Mouse (Mus musculus) frontal cortex, postnatal 25 days (tissue): ENCODE data around the gene Gm45713.
"Not testable (repeated sequence)": the region's sequence is repeated elsewhere in the genome, so short reads cannot be mapped to it uniquely, and the experiment has no call there.

ENCODE experiments used
- DNase-seq, 2 experiments: peaks; one replicate each; pipeline ENCODE4 v3.0.0; 2022; ENCODE audit warnings: low spot score in 2 of 2

Gm45713 gene

DNA sequence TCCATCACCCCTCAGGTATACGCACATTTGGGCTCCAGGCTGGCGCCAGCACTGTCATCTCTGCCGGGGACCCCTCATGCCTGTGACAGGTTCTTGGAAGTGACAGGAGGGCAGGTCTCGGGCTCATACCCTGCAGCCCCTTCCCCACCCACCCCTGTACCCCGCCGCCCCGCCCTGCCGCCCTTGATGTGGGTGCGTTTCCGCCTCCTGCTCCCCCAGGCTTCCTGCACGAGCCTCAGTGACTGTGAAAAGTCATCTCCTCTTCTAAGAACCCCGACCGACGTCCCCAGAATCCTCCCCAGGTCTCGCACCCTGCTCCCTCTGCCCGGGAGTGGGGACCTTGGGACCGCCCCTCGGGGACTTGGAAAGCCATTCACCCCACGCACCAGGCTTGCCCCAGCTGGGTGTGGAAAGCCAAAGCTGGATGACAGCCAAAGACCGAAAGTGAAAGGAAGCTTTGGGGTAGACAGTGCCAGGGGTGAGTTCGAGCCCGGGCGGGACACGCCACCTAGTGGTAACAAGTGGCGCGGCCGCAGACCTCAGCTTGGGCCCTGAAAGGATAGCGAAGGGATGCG, at the start of gene Gm45713, which contains the start of gene Flt3l:
Gm45713 (minus strand) TSS at position 239 of the 575 bp plus-strand sequence.
Flt3l (minus strand) TSS at position 440 of the 575 bp plus-strand sequence.
- DNase-seq, result peak; percentile 86 to 89

DNA sequence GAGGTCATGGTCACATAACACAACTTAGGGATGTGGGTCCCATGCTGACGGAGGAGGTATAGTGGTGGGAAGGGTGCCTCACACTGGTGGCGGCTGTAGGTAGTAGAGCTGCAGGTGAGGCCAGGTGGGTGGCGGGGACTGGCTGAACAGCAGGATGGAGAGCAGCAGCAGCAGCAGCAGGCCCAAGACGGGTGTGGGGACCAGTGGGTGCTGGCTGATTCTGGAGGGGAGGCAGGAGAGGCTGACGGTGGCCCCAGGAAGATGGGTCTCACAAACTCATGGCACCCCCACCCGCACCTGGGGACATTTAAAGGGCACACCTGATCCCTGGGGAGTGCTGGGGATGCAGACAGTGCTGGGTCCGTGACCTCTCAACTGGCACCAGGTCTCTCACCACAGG, 47.6 kb upstream of the Gm45713 start:
- no peak for DNase-seq

DNA sequence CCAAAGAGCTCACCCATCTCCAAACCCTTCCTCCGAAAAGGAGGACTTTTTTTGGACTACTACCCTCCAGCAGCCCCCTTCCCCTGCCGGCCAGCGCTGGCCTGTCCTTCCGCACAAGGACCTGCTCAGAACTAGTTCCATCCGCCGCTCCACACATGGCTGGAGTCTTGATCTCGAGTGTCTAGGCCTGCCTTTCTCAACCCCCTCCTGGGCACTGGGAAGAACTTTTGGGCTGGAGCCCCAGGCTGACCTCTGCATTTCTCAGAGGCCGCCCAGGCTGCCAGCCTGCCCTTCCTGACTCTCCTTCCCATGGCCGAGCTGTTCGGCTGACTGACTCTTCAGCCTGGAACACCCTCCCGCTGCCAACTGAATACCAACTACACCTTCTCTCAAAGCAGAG, 46.6 kb upstream of the Gm45713 start:
- DNase-seq, result no peak

DNA sequence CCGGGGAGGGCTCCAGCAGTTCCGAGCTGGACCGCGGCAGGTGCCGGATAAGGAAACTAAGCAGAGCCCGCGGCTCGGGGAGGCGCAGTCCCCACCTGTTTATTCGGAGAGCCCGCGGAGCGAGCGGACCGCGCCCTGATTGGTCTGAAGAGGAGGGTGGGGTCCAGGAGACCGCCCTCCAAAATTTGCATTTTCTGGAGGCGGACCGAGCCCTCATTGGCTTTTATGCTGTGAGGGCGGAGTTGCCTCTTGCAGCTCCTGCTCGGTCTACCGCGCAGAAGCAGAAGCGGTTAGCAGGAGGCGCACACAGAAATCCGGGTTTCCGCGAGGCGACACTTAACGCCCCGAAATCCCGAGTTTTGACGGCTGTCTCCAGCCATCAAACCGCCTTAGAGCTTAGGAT, 46.2 kb upstream of the Gm45713 start:
- peak; percentile 67 to 69 for DNase-seq

DNA sequence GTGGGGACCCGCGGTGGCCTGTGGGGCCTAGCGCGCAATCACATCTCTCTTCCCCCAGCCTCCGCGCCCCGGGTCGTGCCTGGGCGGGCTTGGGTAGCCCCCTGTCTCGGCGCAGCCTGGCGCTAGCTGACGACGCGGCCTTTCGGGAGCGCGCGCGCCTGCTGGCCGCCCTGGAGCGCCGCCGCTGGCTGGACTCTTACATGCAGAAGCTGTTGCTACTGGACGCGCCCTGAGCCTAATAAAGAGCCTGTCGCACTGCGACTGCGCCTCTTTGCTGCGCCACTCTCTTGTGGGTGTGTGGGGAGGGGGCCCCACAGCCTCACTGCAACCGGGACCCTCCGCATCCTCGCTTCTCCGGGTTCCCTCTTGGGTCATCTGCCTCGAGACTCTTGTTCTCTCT, 45.5 kb upstream of the Gm45713 start:
- DNase-seq, result no peak

DNA sequence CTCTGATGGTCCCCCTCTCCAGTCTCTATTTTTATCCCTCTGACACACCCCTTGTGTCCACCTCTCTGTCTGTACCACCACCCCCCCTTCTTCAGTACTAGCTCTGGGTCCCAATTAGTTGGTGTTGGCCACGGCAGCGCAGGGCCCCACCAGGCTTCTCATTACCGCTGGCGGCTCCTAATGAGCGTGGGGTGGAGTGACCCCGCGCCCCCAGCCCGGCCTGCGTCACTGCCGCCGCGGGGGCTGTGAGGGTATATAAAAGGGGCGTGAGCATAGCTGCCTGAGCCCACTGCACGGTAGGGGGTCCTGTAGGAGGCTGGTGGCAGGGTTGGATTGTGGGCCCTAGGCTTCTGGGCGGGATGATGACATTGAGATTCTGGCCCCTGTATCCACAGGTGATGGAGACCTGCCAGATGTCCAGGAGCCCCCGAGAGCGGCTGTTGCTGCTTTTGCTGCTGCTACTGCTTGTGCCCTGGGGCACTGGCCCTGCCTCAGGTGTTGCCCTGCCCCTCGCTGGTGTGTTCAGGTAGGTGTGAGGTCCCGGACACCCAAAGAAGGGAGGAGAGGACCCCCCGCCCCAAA, 45.0 kb upstream of the Gm45713 start, which contains the start of gene Pth2:
Pth2 (plus strand) TSS at position 100 of the 582 bp plus-strand sequence.
- no peak for DNase-seq

DNA sequence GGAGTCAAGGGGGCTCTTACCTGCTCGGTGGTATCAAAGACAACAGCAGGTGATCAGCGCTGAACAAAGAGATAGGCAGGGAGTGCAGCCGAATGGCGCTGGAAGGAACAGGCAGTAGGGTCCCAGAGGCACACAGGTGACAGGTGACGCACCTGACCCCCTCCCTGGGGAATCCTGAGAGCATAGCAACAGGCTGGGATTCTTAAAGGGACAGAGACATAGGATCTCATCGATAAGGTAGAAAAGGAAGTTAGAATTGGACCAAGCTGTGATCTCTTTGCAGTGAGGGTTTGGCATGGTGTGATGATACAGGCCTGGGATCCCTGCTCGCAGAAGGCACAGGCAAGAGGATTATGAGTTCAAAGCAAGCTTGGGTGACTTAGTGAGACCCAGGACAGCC, 43.4 kb upstream of the Gm45713 start, which contains the start of gene Gfy:
Gfy (minus strand) TSS at position 101 of the 400 bp plus-strand sequence.
- no peak for DNase-seq

DNA sequence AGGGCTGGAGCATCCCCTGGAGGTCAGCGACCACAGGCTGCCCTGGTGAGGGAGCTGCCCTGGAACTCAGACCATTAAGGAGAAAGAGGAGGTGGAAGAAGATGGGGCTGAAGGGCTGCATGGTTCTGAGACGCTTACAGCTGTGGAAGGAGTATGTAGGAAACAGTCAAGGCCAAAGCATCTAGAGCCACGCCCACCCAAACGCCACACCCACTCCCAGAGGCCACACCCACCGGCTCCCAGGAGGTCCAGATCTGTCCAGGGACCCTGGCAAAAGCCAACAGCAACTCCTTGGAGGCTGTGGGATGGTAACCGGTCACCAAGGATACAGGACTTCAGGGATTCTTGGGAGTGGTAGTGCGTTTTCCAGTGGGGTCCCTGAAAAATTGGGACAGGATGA, 42.5 kb upstream of the Gm45713 start:
- DNase-seq, result no peak

DNA sequence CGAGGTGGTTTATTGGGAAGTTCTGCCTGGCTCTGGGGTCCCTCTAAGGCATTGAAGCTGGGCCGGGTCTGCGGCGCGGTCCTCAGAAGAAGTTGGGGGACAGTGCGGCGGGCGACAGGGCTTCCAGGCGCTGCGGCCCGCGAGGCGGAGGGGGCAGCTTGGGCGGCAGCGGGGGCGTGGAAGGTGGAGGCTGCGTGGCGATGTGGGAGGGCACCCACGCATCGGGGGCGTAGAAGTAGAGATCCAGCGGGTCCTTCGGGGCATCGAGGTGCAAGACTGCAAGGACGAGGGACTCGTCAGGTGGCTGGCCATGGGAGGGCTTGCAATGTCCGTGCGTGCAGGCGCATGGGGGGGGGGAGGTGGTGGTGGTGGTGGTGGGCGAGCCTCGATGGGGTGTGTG, 40.3 kb upstream of the Gm45713 start:
- DNase-seq, result no peak

DNA sequence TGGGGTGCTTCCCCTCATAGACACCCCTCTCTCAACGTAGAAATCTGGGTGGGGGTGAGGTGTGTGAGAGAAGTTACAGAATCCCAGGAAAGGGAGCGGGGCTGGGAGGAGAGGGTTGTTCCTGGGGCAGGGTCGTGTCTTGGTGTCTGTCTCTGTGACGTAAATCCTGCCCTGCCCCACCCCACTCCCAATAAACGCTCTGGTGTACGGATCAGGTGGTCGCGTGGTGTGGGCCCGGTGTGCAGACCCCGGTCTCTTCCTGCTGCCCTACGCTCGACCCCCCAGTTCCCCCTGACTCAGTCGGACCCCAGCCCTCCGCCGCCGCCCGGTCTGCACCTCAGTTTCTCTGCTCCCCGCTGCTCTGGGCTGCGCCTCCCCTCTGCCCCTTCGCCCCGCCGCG, 39.9 kb upstream of the Gm45713 start:
- DNase-seq, result no peak

DNA sequence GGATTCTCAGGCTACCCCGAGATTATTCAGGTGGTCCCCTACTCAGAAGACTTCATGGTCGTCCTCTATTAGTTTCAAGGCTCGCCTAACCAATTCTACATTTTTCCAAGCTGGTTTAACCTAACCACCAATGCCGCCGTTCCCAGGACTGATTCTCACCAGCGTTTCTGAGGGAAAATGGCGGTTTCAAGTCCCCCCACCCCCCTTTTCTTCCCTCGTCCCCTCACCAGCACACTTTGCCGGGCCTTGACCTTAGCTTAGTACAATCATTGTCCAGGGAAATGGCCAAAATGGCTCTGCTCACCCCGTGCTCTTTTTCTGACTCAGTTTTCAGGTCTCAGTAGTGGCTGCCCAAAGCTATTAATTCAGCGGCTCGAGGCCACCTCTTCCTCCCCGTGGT, 39.4 kb upstream of the Gm45713 start:
- DNase-seq, result no peak

DNA sequence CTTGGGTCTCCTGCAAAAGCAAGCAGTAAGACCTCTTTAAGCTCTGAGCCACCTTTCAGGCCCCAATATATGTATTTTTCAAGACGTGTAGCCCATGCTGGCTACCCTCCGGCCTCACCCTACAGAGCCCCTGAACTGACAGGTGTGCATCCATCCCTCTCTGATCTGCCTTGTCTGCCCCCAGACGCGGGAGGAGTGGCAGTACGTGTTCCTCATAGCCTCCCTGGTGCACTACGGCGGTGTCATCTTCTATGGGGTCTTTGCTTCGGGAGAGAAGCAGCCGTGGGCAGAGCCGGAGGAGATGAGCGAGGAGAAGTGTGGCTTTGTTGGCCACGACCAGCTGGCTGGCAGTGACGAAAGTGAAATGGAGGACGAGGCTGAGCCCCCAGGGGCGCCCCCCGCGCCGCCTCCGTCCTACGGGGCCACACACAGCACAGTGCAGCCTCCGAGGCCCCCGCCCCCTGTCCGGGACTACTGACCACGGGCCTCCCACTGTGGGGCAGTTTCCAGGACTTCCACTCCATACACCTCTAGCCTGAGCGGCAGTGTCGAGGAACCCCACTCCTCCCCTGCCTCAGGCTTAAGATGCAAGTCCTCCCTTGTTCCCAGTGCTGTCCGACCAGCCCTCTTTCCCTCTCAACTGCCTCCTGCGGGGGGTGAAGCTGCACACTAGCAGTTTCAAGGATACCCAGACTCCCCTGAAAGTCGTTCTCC, 38.7 kb upstream of the Gm45713 start:
- no peak for DNase-seq

DNA sequence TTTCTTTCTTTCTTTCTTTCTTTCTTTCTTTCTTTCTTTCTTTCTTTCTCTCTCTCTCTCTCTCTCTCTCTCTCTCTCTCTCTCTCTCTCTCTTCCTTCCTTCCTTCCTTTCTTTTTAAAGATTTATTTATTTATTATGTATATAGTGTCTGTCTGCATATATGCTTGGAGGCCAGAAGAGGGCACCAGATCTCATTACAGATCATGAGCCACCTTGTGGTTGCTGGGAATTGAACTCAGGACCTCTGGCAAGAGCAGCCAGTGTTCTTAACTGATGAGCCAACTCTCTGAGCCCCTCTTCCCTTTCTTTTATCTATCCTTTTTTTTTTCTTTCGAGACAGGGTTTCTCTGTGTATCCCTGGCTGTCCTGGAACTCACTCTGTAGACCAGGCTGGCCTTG, 37.7 kb upstream of the Gm45713 start:
- not testable (repeated sequence) for DNase-seq

DNA sequence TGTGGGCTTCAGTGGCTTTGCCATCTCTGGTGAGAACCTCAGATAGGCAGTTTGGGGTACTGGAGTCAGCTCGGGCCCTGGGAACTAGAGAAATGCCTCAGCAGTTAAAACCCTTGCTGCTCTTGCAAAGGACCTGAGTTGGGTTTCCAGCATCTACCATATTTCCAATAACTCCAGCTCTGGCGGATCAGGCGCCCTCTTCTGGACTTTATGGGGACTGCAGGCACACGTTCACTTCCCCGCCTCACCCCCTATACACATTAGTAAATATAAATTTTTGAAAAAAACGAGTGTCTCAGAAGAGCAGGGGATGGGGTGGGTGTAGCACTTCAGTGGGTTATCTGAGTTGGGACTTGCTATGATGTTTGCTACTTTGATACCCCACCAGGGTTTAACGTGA, 36.9 kb upstream of the Gm45713 start:
- DNase-seq, result no peak

DNA sequence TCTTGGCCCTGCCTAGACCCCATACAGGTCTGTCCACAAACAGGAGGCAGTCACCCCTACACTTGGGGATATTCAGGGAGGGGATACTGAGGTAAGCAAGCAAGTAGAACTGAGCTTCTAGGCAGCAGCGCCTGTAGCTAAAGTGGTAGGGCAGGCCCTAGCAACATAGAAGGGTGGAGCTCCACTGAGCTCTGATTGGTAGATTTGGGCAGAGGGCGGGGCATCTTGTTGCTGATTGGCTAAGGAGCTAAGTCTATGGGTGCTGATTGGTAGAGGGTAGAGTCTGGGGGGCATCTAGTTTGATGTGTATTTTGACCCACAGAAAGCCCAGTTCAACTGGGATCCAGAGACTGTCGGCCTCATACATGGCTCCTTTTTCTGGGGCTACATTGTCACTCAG, 33.5 kb upstream of the Gm45713 start:
- no peak for DNase-seq

DNA sequence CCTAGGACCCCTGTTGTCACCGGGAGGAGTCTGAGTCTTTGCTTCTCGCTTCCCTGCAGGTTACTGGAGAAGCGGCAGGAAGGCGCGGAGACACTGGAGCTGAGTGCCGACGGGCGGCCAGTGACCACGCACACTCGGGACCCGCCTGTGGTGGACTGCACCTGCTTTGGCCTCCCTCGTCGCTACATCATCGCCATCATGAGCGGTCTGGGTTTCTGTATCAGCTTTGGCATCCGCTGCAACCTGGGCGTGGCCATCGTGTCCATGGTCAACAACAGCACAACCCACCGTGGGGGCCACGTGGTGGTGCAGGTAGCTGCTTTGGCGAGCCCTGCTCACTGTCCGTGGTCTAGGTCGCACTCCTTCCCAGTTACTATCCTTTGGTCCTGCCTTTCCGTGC, 32.6 kb upstream of the Gm45713 start:
- no peak for DNase-seq

DNA sequence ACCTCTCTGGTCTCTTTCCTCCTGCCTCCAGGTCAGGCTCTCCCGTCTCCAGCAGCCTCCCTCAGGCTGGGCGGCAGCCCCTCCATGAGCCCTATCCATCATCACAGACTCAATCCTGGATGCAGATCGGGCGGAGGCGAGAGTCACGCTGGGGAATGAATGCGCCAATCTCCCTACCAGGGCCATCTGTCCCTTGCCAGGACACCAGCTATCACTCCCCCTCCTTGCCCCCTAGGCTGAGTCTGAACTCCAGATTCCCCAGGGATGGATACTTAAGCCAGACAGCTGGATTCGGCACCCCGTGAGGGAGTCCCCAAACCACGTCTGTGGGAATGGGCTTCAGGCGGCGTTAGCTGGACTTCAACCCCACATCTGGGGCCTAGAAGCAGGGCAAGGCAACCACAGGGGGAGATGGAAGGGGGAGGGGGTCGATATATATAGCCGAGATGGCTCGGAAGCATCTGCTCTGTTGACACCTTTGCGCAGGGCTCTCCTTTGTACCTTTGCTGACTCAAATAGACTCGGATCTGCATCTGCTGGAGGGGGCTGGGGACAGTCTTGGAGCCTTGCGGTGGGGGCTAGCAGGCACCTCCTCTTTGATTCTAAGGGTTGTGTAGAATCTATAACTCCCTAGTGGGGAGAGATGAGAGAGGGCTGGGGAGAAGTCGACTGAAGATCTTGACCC, 31.9 kb upstream of the Gm45713 start:
- DNase-seq, result no peak

DNA sequence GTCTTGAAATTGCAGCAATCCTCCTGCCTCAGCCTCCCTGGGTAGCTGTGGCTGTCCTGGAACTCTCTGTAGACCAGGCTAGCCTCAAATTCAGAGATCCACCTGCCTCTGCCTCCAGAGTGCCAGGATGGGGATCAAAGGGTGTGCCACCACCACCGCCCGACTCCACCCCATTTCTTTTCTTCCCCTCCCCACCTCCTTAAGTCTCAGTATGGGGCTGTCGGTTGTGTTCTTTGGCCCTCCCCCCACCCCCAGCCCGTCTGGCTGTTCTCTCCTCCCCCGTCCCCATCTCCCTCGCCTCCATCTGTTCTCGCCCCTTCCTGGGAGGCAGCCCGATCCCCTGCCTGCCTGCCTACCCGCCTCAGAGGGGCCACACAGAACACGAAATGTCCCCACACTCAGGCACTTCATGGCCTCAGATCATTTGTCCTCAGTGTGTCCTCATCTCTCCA, 30.9 kb upstream of the Gm45713 start:
- no peak for DNase-seq

DNA sequence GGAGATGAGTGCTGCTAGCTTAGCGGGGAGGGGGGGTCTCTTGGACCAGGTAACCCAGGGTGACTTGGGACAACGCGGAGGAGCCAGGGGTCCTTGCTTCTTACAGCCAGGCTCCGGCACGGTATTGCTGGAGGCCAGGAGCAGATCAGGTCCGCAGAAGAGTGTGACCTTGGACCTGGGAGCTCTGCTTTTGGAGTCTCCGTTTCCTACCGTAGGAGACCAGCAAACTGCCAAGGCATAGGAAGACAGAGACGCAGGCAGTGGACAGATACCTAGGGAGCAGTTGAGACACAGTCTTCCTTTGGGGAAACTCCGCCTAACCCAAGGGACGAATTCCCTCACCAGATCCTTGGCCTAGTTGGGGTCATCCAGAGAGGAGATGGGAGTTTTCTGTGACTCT, 29.7 kb upstream of the Gm45713 start:
- no peak for DNase-seq

DNA sequence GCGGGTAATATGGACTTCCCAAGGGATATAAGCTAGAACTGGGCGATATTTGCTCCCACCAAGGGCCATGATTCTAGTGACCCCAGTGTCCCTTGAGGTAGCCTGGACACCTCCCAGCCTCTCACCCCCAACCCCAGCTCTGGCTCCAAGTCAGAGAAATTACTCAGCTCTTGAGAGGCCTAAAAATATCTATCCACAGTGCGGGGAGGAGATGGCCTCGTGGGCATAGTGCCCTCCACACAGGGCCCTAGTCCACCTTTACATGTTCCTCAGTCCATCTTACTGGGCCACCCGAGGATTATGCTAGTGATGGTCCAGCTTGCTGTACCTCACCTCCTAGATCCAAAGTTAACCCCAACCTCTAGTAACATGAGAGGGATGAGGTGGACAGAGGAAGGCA, 28.8 kb upstream of the Gm45713 start:
- DNase-seq, result no peak

DNA sequence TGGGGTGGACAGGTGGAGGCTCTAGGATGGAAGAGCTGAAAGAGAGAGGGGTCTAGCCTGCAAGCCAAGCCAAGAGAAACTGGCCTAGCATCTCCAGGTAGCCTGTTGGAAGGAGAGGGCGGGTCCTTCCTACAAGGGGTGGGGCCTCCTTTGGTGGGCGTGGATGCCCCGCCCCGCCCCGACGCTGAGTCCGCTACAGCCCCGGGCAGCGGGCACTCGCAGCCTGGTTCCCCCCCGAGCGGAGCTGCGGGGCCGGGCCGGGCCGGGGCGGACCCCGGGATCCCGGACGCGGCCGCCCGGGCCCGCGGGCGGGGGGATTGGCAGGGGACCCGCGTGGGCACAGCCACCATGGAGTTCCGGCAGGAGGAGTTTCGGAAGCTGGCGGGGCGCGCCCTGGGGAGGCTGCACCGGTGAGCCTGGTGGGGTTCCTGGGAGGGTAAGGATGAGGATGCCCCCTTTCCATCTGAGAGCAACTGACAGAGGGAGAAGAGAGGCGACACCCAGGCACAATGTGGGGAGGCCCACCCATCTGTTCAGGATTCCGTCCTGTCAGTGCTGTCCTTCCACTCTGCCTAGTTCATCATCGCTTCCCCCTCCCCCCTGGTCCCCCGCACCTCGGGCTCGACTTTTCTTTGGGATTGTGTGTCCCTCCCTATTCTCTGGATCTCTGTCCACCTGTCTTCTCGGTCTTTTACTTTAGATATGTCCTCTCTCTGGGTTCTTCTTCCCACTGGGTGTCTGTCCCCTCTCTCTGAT, 27.9 kb upstream of the Gm45713 start, which contains the start of gene Slc17a7:
Slc17a7 (plus strand) TSS at position 215 of the 756 bp plus-strand sequence.
- no peak for DNase-seq
